Mouse (Mus musculus) spleen, embryonic (tissue): ENCODE measurements around the gene Vps35l.

Experiments
- CTCF ChIA-PET: fragments of 350-600 bp; sonication (Branson Sonifier 250); formaldehyde crosslinking; loops from one replicate; lab custom pipeline; 2022; lab: Charles Lee

Gene Vps35l

GRCm38 (mm10) chr7:118865362-118865761, 125.3 kb downstream of the Vps35l start:
- CTCF ChIA-PET = no interaction called here

GRCm38 (mm10) chr7:118879466-118880029, 139.5 kb downstream of the Vps35l start:
- CTCF ChIA-PET = no interaction called here

GRCm38 (mm10) chr7:118883957-118884356, 143.9 kb downstream of the Vps35l start:
- CTCF ChIA-PET = no interaction called here

- CTCF ChIA-PET = no interaction called here
These were observed 144.9 kb downstream of the Vps35l start for GRCm38 (mm10) chr7:118884969-118885368.

- CTCF ChIA-PET = no interaction called here
These were observed 147.5 kb downstream of the Vps35l start for GRCm38 (mm10) chr7:118887303-118888055.

- CTCF ChIA-PET = no interaction called here
These were observed 149.1 kb downstream of the Vps35l start for GRCm38 (mm10) chr7:118889046-118889680.
